Mouse (Mus musculus) liver, embryonic 14.5 days (tissue): ENCODE measurements around the gene Ccdc47.

ENCODE experiments used
- CTCF ChIP-seq: IDR thresholded peaks from 2 replicates; pipeline ENCODE4 v1.5.1; 2016; ENCODE audit warnings: antibody characterized with exemption, low read depth, control low read depth
- EP300 ChIP-seq: IDR thresholded peaks from 2 replicates; pipeline ENCODE4 v1.6.1; 2016; ENCODE audit warnings: antibody characterized with exemption, low read depth

GRCm38 (mm10) chr11:106193371-106194154 lies 22.6 kb downstream of the Ccdc47 start:
- TF ChIP-seq CTCF (peak; percentile 9), EP300 (no peak)
